Mouse (Mus musculus) heart, postnatal 0 days (tissue): ENCODE measurements around the gene Neurod4.

Source experiments
- CTCF ChIP-seq: IDR thresholded peaks from 2 replicates; pipeline ENCODE4 v1.5.1; 2016; ENCODE audit warnings: antibody characterized with exemption, control low read depth, low read depth
- EP300 ChIP-seq: IDR thresholded peaks from 2 replicates; pipeline ENCODE4 v1.6.1; 2016; ENCODE audit warnings: antibody characterized with exemption, low read depth

DNA sequence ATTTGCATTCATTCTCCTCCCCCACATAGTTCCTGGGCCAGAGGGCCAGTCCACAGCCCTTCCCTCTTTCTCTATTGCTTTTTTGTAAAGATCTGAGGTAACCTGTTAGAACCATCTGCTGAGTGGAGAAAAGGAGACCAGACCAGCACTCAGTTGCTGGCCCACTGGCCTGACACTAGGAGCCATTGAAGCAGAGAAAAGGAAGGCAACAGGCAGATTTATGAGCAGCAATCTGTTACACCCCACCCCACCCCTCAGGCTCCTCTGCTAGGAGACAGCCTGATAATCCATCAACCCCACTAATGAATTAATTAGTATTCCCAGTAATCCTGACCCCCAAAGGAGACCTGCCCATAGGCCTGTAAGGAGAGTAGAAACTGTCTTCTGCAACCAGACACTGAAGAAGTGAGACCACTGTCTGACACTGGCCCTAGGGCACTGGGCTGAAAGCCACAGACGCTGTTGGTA lies 2.0 kb upstream of the Neurod4 start:
- TF ChIP-seq CTCF (no peak), EP300 (no peak)
